In the genomic region with DNA sequence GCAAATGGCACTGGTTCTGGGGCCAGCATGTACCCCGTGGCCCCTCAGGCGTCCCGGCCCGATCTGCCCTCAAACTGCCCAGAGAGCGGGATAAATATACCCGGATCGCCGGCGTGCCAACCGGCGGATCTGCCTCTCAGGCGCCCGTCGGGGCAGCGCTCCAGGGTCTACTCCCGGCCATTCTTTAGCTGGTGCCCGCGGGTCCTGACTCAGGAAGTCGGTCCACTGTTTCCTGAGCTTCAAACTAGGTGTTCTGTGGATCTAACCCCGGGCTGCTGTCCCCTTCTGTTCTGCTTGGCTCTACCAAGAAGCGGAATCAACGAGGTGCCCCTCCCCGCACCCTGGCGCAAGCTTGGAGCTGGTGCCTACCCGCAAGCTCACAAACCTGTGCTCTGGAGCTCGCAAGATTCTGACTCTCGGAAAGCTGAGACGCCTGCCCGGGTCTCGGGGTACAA, we compare ENCODE assay signal across 8 mouse cellular contexts. TPM values are rescaled to one million over a fixed set of nuclear protein-coding genes. Genes with fewer than 3 reads are reported as not detected.
DNase-seq lines count a peak whose midpoint lies in the region; ATAC-seq lines count a peak whose summit lies in the region.

No protein-coding gene starts in this region.

- WGBS in forebrain, embryonic 10.5 days, result 1% methylated on average over 30 of the region's 30 CpGs
- under 1% methylated on average over 30 of the region's 30 CpGs for WGBS in hindbrain, embryonic 11.5 days

- peak overlapping the region; percentile 88 for H3K4me2 ChIP-seq in hindbrain, embryonic 11.5 days (replicated peaks; ENCODE audit: low read depth, low read length)

- peak; percentile 7; the same call in 1 of the 2 replicates for ATAC-seq in hindbrain, embryonic 11.5 days (ENCODE audit: low FRiP score)
- ATAC-seq in megakaryocyte progenitor cell, adult 5-6 weeks (replicated peaks; ENCODE audit: poor library complexity), result 0 out of 2 replicates have a peak, but pooled peaks have one; percentile 13

- peak overlapping the region; percentile 53 for H3K9ac ChIP-seq in hindbrain, embryonic 11.5 days (ENCODE audit: low read depth, low read length)

- peak overlapping the region; percentile 60 for H3K4me3 ChIP-seq in forebrain, embryonic 10.5 days
- H3K4me3 ChIP-seq in hindbrain, embryonic 11.5 days (ENCODE audit: low read depth, low read length), result peak overlapping the region; percentile 37

- peak; percentile 51 for DNase-seq in embryo, embryonic 10.5 days (ENCODE audit: low spot score)
- DNase-seq in embryo, embryonic 9.5 days (ENCODE audit: extremely low spot score), result no peak
- DNase-seq in forebrain, embryonic 10.5 days (ENCODE audit: extremely low spot score, low spot score), result no peak
- no peak for DNase-seq in hindbrain, embryonic 11.5 days (ENCODE audit: low spot score)
- DNase-seq in c-Kit-positive CD71-positive TER-119-positive erythroid progenitor cells, embryonic 14.5 days (ENCODE audit: low spot score), result no peak
- DNase-seq in right cerebral cortex, postnatal 10 days (ENCODE audit: low spot score in 2 of 2), result no peak
- no peak for DNase-seq in cerebellum, adult 18-20 months

- no peaks in the 10 kb centered on the region for H3K9me3 ChIP-seq in forebrain, embryonic 10.5 days
- H3K9me3 ChIP-seq in hindbrain, embryonic 11.5 days (ENCODE audit: control insufficient read depth, low read length), result no peaks in the 10 kb centered on the region

- H3K4me1 ChIP-seq in forebrain, embryonic 10.5 days, result peaks cover 87% of the 10 kb centered on the region
- peaks cover 22% of the 10 kb centered on the region for H3K4me1 ChIP-seq in hindbrain, embryonic 11.5 days (replicated peaks; ENCODE audit: control insufficient read depth, insufficient read depth, low read length)

- H3K27me3 ChIP-seq in forebrain, embryonic 10.5 days (ENCODE audit: poor library complexity, severe bottlenecking), result peaks cover 66% of the 10 kb centered on the region
- peaks cover 17% of the 10 kb centered on the region for H3K27me3 ChIP-seq in hindbrain, embryonic 11.5 days (ENCODE audit: control insufficient read depth, insufficient read depth, low read length)

- H3K27ac ChIP-seq in forebrain, embryonic 10.5 days, result peak overlapping the region; percentile 80
- H3K27ac ChIP-seq in hindbrain, embryonic 11.5 days (ENCODE audit: low read depth, low read length), result no peak overlapping the region

- no peaks in the 10 kb centered on the region for H3K36me3 ChIP-seq in forebrain, embryonic 10.5 days (replicated peaks)
- H3K36me3 ChIP-seq in hindbrain, embryonic 11.5 days (ENCODE audit: control insufficient read depth, insufficient read depth, low read length), result no peaks in the 10 kb centered on the region

RNA-seq across cellular contexts. Expression of a gene that starts 2.6 kb away (rescaled TPM):
- 8.8 and 9.0 TPM in 2 replicates for polyA plus RNA-seq in forebrain, embryonic 10.5 days (2016; fragmentation: Nextera tagmentation; extraction: Ambion mirVana)
- 8.0 and 9.8 TPM in 2 replicates for polyA plus RNA-seq in hindbrain, embryonic 11.5 days (2014; fragmentation: Nextera tagmentation; extraction: Ambion mirVana)
- total RNA-seq in megakaryocyte progenitor cell, adult 5-6 weeks (2015), result not detected in 2 replicates
- not detected in 2 replicates for total RNA-seq in megakaryocyte progenitor cell, adult 5-6 weeks (2017)

RNA-seq across cellular contexts. Expression of a gene that starts 12.7 kb away (rescaled TPM):
- polyA plus RNA-seq in forebrain, embryonic 10.5 days (2016; fragmentation: Nextera tagmentation; extraction: Ambion mirVana), result 3.9 and 4.1 TPM in 2 replicates
- 0.84 and 1.2 TPM in 2 replicates for polyA plus RNA-seq in hindbrain, embryonic 11.5 days (2014; fragmentation: Nextera tagmentation; extraction: Ambion mirVana)
- total RNA-seq in megakaryocyte progenitor cell, adult 5-6 weeks (2015), result 0.12 TPM in 1 of 2 replicates, not detected in the other
- not detected in 2 replicates for total RNA-seq in megakaryocyte progenitor cell, adult 5-6 weeks (2017)

RNA-seq across cellular contexts. Expression of a gene that starts 31.6 kb away (rescaled TPM):
- polyA plus RNA-seq in forebrain, embryonic 10.5 days (2016; fragmentation: Nextera tagmentation; extraction: Ambion mirVana), result 526 and 533 TPM in 2 replicates
- polyA plus RNA-seq in hindbrain, embryonic 11.5 days (2014; fragmentation: Nextera tagmentation; extraction: Ambion mirVana), result 529 and 534 TPM in 2 replicates
- total RNA-seq in megakaryocyte progenitor cell, adult 5-6 weeks (2015), result 333 and 362 TPM in 2 replicates
- total RNA-seq in megakaryocyte progenitor cell, adult 5-6 weeks (2017), result 423 and 432 TPM in 2 replicates

RNA-seq across cellular contexts. Expression of a gene that starts 43.5 kb away (rescaled TPM):
- 10.0 and 11.2 TPM in 2 replicates for polyA plus RNA-seq in forebrain, embryonic 10.5 days (2016; fragmentation: Nextera tagmentation; extraction: Ambion mirVana)
- 10.7 and 12.0 TPM in 2 replicates for polyA plus RNA-seq in hindbrain, embryonic 11.5 days (2014; fragmentation: Nextera tagmentation; extraction: Ambion mirVana)
- not detected in 2 replicates for total RNA-seq in megakaryocyte progenitor cell, adult 5-6 weeks (2015)
- total RNA-seq in megakaryocyte progenitor cell, adult 5-6 weeks (2017), result 1.00 TPM in 1 of 2 replicates, not detected in the other

RNA-seq across cellular contexts. Expression of a gene that starts 57.7 kb away (rescaled TPM):
- polyA plus RNA-seq in forebrain, embryonic 10.5 days (2016; fragmentation: Nextera tagmentation; extraction: Ambion mirVana), result 1.4 and 2.0 TPM in 2 replicates
- 1.4 and 1.6 TPM in 2 replicates for polyA plus RNA-seq in hindbrain, embryonic 11.5 days (2014; fragmentation: Nextera tagmentation; extraction: Ambion mirVana)
- not detected in 2 replicates for total RNA-seq in megakaryocyte progenitor cell, adult 5-6 weeks (2015)
- not detected in 2 replicates for total RNA-seq in megakaryocyte progenitor cell, adult 5-6 weeks (2017)
